Mouse (Mus musculus): Measurements from ENCODE around the gene Hectd4.

GRCm38 (mm10) chr5:121243676-121244364, 23.8 kb downstream of the Hectd4 start:
- no peak for TF ChIP-seq POLR2A (IDR thresholded peaks at IDR 0.05; ENCODE audit: control insufficient read depth, extremely low read depth, insufficient read depth, low read length, poor library complexity)
- no peak for TF ChIP-seq CTCF (IDR thresholded peaks at IDR 0.05; ENCODE audit: borderline replicate concordance, control insufficient read depth, extremely low read depth, insufficient read depth, low read length, poor library complexity)

All from thymus, adult 2 months (tissue).